ENCODE assay signal across 20 mouse cellular contexts in the genomic region with DNA sequence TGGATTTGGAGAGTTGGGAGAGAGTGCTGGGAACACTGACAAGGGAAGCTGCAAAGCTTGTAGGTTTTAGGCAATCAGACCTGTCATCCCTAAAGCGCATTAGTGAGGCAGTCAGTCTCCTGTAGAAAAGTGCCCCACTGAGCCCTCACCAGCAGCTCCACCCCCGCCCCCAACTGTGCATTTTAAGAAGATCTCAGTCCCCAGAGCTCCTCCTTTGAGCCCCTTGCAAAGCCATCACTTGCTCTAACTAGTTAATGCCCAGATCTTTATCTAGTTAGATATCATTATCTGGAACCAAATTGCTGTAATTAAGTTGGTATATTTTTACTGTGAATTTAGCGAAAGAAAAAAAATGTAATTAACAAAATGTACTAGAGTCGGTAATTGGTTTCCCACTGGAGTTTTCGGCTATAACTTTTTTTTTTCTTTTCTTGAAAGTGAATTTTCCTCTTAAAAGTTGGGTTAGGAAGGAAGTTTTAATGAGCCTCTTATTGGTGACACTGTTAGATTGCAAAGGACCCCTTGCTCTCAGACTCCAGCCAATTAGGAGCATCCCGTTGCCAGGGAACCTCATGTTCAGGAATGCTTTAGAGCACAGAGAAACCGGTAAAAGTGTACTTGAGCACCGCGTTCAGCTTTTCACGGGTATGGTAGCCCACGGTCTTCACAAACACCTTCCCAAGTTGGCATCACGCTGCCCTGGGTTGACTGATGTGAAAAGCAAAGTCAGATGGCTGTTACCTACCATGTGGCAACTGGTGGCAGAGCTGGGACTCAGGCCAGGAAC. TPM values are rescaled to one million over a fixed set of nuclear protein-coding genes. Genes with fewer than 3 reads are reported as not detected.
DNase-seq lines count a peak whose midpoint lies in the region; ATAC-seq and TF ChIP-seq lines count a peak whose summit lies in the region.
"Had no signal": no experiment of that assay in that cellular context is flagged by ENCODE, and none has a peak within 500 bp of the region (broad histone marks: within the 10 kb centered on the region; RNA-seq: fewer than 3 reads in every experiment).

No protein-coding gene starts in this region.

- 4% methylated on average over 12 of the region's 12 CpGs for WGBS in forebrain, embryonic 16.5 days
- 52% methylated on average over 12 of the region's 12 CpGs for WGBS in stomach, postnatal 0 days
- 29% methylated on average over 12 of the region's 12 CpGs for WGBS in hindbrain, embryonic 10.5 days

- DNase-seq in cerebellum, postnatal 10 days = peak; percentile 31 to 52
- DNase-seq in cerebellum, postnatal 25 days = no peak
- no peak for DNase-seq in testis, postnatal 14 days (ENCODE audit: low spot score)
- DNase-seq in neural tube, embryonic 10.5 days (ENCODE audit: extremely low spot score, low spot score) = no peak
- DNase-seq in stomach, postnatal 0 days (ENCODE audit: low spot score) = no peak
- no peak for DNase-seq in hindbrain, embryonic 10.5 days (ENCODE audit: low spot score)
- DNase-seq: adrenal gland, adult 8-10 months; cerebellum, adult 11 months; gastrocnemius, postnatal 36 days; kidney, adult 18-20 months; kidney, postnatal 14 days; lung, adult 2 months; thymus, postnatal 14 days had no signal

- peak; percentile 65 for ATAC-seq in forebrain, embryonic 16.5 days
- no peak for ATAC-seq in stomach, postnatal 0 days (ENCODE audit: low FRiP score, low TSS enrichment)
- ATAC-seq: Patski had no signal

- TF ChIP-seq EP300 in stomach, postnatal 0 days (optimal IDR thresholded peaks at IDR 0.05) = no peak

- no peak overlapping the region for H3K27ac ChIP-seq in testis, adult 2 months (ENCODE audit: control insufficient read depth, insufficient read depth, low read depth, low read length)
- no peak overlapping the region for H3K27ac ChIP-seq in forebrain, embryonic 16.5 days (ENCODE audit: low read length)
- H3K27ac ChIP-seq in stomach, postnatal 0 days (replicated peaks) = no peak overlapping the region
- H3K27ac ChIP-seq in hindbrain, embryonic 10.5 days = no peak overlapping the region
- H3K27ac ChIP-seq: neural tube, embryonic 12.5 days; stomach, embryonic 15.5 days had no signal

- H3K4me3 ChIP-seq in testis, adult 2 months (ENCODE audit: control insufficient read depth, low read depth, low read length) = peak overlapping the region; percentile 25
- H3K4me3 ChIP-seq in forebrain, embryonic 16.5 days (replicated peaks; ENCODE audit: low read length) = no peak overlapping the region
- H3K4me3 ChIP-seq in stomach, postnatal 0 days (ENCODE audit: low read depth, low read length) = no peak overlapping the region
- H3K4me3 ChIP-seq in hindbrain, embryonic 10.5 days = no peak overlapping the region
- H3K4me3 ChIP-seq: megakaryocyte, embryonic 14.5 days; neural tube, embryonic 12.5 days; stomach, embryonic 15.5 days had no signal

- H3K9ac ChIP-seq in forebrain, embryonic 16.5 days (replicated peaks; ENCODE audit: low read depth, low read length) = no peak overlapping the region
- H3K9ac ChIP-seq in stomach, postnatal 0 days (ENCODE audit: low read length) = no peak overlapping the region
- H3K9ac ChIP-seq: neural tube, embryonic 12.5 days; stomach, embryonic 15.5 days had no signal

- no peaks in the 10 kb centered on the region for H3K36me3 ChIP-seq in testis, adult 2 months (ENCODE audit: control insufficient read depth, insufficient read depth, low read length)
- 0 out of 2 replicates have a peak, but pooled peaks cover 4% of the 10 kb centered on the region for H3K36me3 ChIP-seq in forebrain, embryonic 16.5 days (ENCODE audit: control insufficient read depth, insufficient read depth)
- H3K36me3 ChIP-seq in stomach, postnatal 0 days (ENCODE audit: control insufficient read depth, insufficient read depth, low read length) = no peaks in the 10 kb centered on the region
- peaks cover 5% of the 10 kb centered on the region; the same call in 1 of the 2 replicates for H3K36me3 ChIP-seq in hindbrain, embryonic 10.5 days
- H3K36me3 ChIP-seq: stomach, embryonic 15.5 days had no signal

- no peaks in the 10 kb centered on the region for H3K27me3 ChIP-seq in testis, adult 2 months (ENCODE audit: control insufficient read depth, insufficient read depth, low read length)
- no peaks in the 10 kb centered on the region for H3K27me3 ChIP-seq in forebrain, embryonic 16.5 days (replicated peaks; ENCODE audit: control insufficient read depth, insufficient read depth, low read length)
- no peaks in the 10 kb centered on the region for H3K27me3 ChIP-seq in stomach, postnatal 0 days (ENCODE audit: control insufficient read depth, insufficient read depth, low read length)
- H3K27me3 ChIP-seq in hindbrain, embryonic 10.5 days (ENCODE audit: insufficient read depth, poor library complexity, severe bottlenecking) = peaks cover 3% of the 10 kb centered on the region; the same call in 1 of the 2 replicates
- H3K27me3 ChIP-seq: megakaryocyte, embryonic 14.5 days; neural tube, embryonic 12.5 days; Patski; stomach, embryonic 15.5 days had no signal

- no peak for TF ChIP-seq POLR2A in testis, adult 2 months (IDR thresholded peaks at IDR 0.05; ENCODE audit: control insufficient read depth, low read depth, low read length)

- no peaks in the 10 kb centered on the region; the same call in 1 of the 2 replicates for H3K4me1 ChIP-seq in testis, adult 2 months (ENCODE audit: control insufficient read depth, insufficient read depth, low read length)
- peaks cover 7% of the 10 kb centered on the region; the same call in 1 of the 2 replicates for H3K4me1 ChIP-seq in forebrain, embryonic 16.5 days (replicated peaks; ENCODE audit: control insufficient read depth, insufficient read depth, low read length)
- H3K4me1 ChIP-seq in stomach, postnatal 0 days (replicated peaks; ENCODE audit: control insufficient read depth, insufficient read depth) = no peaks in the 10 kb centered on the region
- H3K4me1 ChIP-seq in hindbrain, embryonic 10.5 days (replicated peaks) = peaks cover 13% of the 10 kb centered on the region
- H3K4me1 ChIP-seq: megakaryocyte, embryonic 14.5 days; neural tube, embryonic 12.5 days; stomach, embryonic 15.5 days had no signal

- H3K4me2 ChIP-seq in forebrain, embryonic 16.5 days (ENCODE audit: low read length) = no peak overlapping the region
- no peak overlapping the region for H3K4me2 ChIP-seq in stomach, postnatal 0 days (replicated peaks; ENCODE audit: low read depth)
- H3K4me2 ChIP-seq: liver, embryonic 11.5 days; neural tube, embryonic 12.5 days; stomach, embryonic 15.5 days had no signal

- no peaks in the 10 kb centered on the region for H3K9me3 ChIP-seq in forebrain, embryonic 16.5 days (ENCODE audit: control insufficient read depth, low read length)
- H3K9me3 ChIP-seq in stomach, postnatal 0 days (ENCODE audit: control insufficient read depth, low read length) = no peaks in the 10 kb centered on the region
- peaks cover 5% of the 10 kb centered on the region for H3K9me3 ChIP-seq in hindbrain, embryonic 10.5 days
- H3K9me3 ChIP-seq: stomach, embryonic 15.5 days had no signal

- no peak for TF ChIP-seq CTCF in testis, adult 2 months (IDR thresholded peaks at IDR 0.05; ENCODE audit: control insufficient read depth, insufficient read depth, insufficient replicate concordance, low read depth, low read length)
- TF ChIP-seq CTCF in stomach, postnatal 0 days (IDR thresholded peaks at IDR 0.05; ENCODE audit: low read depth) = no peak

RNA-seq across cellular contexts. Expression of gene Nos1, which starts 22.9 kb away (rescaled TPM):
- polyA plus RNA-seq in testis, adult 2 months (2012; rRNA removed) = 0.89 and 0.94 TPM in 2 replicates
- 6.8 and 7.8 TPM in 2 replicates for polyA plus RNA-seq in forebrain, embryonic 16.5 days (2015; fragmentation: Nextera tagmentation; extraction: Ambion mirVana)
- polyA plus RNA-seq in stomach, postnatal 0 days (2015; fragmentation: Nextera tagmentation; extraction: Ambion mirVana) = 1.2 TPM in 2 replicates
- 0.33 and 0.45 TPM in 2 replicates for polyA plus RNA-seq in hindbrain, embryonic 10.5 days (2016; fragmentation: Nextera tagmentation; extraction: Ambion mirVana)

Comparison
In these comparisons a context has a peak if more than half of its experiments do, and no peak if none do; other contexts are left out.
1. DNase-seq: peak in cerebellum, postnatal 10 days (2 of 2); none in cerebellum, postnatal 25 days (0 of 2), testis, postnatal 14 days (single experiment), neural tube, embryonic 10.5 days (single experiment), stomach, postnatal 0 days (single experiment) and hindbrain, embryonic 10.5 days (single experiment).